In genomic region chr13:45000836-45001227, GRCm38 (mm10) we compare ENCODE assay signal across 8 mouse cellular contexts. TPM values are rescaled to one million over a fixed set of nuclear protein-coding genes. Genes with fewer than 3 reads are reported as not detected.
A peak's percentile ranks its signal among the peaks of the same experiment; 100 is the strongest.
DNase-seq lines count a peak whose midpoint lies in the region; ATAC-seq and TF ChIP-seq lines count a peak whose summit lies in the region.

No protein-coding gene starts in this region.

- H3K27ac ChIP-seq in layer of hippocampus, adult 2 months, result peak overlapping the region; percentile 93; the same call in 1 of the 2 replicates
- no peak overlapping the region for H3K27ac ChIP-seq in bone marrow, adult 2 months (ENCODE audit: control insufficient read depth, insufficient read depth, low read depth, low read length, poor library complexity)
- 0 out of 2 replicates have a peak overlapping the region, but pooled peaks have one; percentile 49 for H3K27ac ChIP-seq in embryonic facial prominence, embryonic 15.5 days (replicated peaks)
- H3K27ac ChIP-seq in limb, embryonic 13.5 days, result 0 out of 2 replicates have a peak overlapping the region, but pooled peaks have one; percentile 33
- 0 out of 2 replicates have a peak overlapping the region, but pooled peaks have one; percentile 57 for H3K27ac ChIP-seq in midbrain, embryonic 13.5 days

- H3K9me3 ChIP-seq in embryonic facial prominence, embryonic 15.5 days (replicated peaks), result no peaks in the 10 kb centered on the region
- no peaks in the 10 kb centered on the region for H3K9me3 ChIP-seq in limb, embryonic 13.5 days
- H3K9me3 ChIP-seq in midbrain, embryonic 13.5 days, result no peaks in the 10 kb centered on the region

- H3K27me3 ChIP-seq in embryonic facial prominence, embryonic 15.5 days, result no peaks in the 10 kb centered on the region
- no peaks in the 10 kb centered on the region for H3K27me3 ChIP-seq in limb, embryonic 13.5 days
- no peaks in the 10 kb centered on the region for H3K27me3 ChIP-seq in midbrain, embryonic 13.5 days

- H3K9ac ChIP-seq in embryonic facial prominence, embryonic 15.5 days, result no peak overlapping the region
- H3K9ac ChIP-seq in limb, embryonic 13.5 days, result peak overlapping the region; percentile 94
- peak overlapping the region; percentile 86; the same call in 1 of the 2 replicates for H3K9ac ChIP-seq in midbrain, embryonic 13.5 days (replicated peaks)

- WGBS in bone marrow, adult 2 months, result 6% methylated on average over 7 of the region's 7 CpGs
- 14% methylated on average over 7 of the region's 7 CpGs for WGBS in embryonic facial prominence, embryonic 15.5 days
- 22% methylated on average over 7 of the region's 7 CpGs for WGBS in limb, embryonic 13.5 days
- WGBS in midbrain, embryonic 13.5 days, result 15% methylated on average over 7 of the region's 7 CpGs

- 0 out of 2 replicates have a peak, but pooled peaks cover 6% of the 10 kb centered on the region for H3K36me3 ChIP-seq in embryonic facial prominence, embryonic 15.5 days
- H3K36me3 ChIP-seq in limb, embryonic 13.5 days, result 0 out of 2 replicates have a peak, but pooled peaks cover 3% of the 10 kb centered on the region
- no peaks in the 10 kb centered on the region for H3K36me3 ChIP-seq in midbrain, embryonic 13.5 days

- no peak for TF ChIP-seq POLR2A in bone marrow, adult 2 months (IDR thresholded peaks at IDR 0.05; ENCODE audit: borderline replicate concordance, control insufficient read depth, low read depth, low read length)

- peak; percentile 21 to 27 for DNase-seq in layer of hippocampus, adult 2 months (ENCODE audit: low spot score in 2 of 2)
- no peak for DNase-seq in layer of hippocampus, postnatal 14 days (ENCODE audit: low spot score in 2 of 2)
- DNase-seq in heart, postnatal 4 days, result peak; percentile 54
- DNase-seq in thymus, postnatal 25 days, result peak; percentile 60

- peak overlapping the region; percentile 68 for H3K4me2 ChIP-seq in embryonic facial prominence, embryonic 15.5 days (replicated peaks)
- H3K4me2 ChIP-seq in limb, embryonic 13.5 days (replicated peaks), result peak overlapping the region; percentile 78
- peak overlapping the region; percentile 84 for H3K4me2 ChIP-seq in midbrain, embryonic 13.5 days (replicated peaks)

- TF ChIP-seq CTCF in layer of hippocampus, adult 2 months (conservative IDR thresholded peaks at IDR 0.05), result peak; percentile 68
- peak; percentile 57; the same call in 1 of the 2 replicates for TF ChIP-seq CTCF in bone marrow, adult 2 months (IDR thresholded peaks at IDR 0.05; ENCODE audit: control insufficient read depth, insufficient read depth, low read length)

- H3K4me3 ChIP-seq in layer of hippocampus, adult 2 months, result peak overlapping the region; percentile 98
- H3K4me3 ChIP-seq in bone marrow, adult 2 months (replicated peaks; ENCODE audit: control insufficient read depth, low read depth, low read length), result peak overlapping the region; percentile 41
- peak overlapping the region; percentile 88 for H3K4me3 ChIP-seq in embryonic facial prominence, embryonic 15.5 days (replicated peaks)
- H3K4me3 ChIP-seq in limb, embryonic 13.5 days, result peak overlapping the region; percentile 85
- H3K4me3 ChIP-seq in midbrain, embryonic 13.5 days (replicated peaks), result peak overlapping the region; percentile 86

- peaks cover 4% of the 10 kb centered on the region; the same call in 1 of the 2 replicates for H3K4me1 ChIP-seq in bone marrow, adult 2 months (ENCODE audit: control insufficient read depth, insufficient read depth, low read length)
- peaks cover 21% of the 10 kb centered on the region for H3K4me1 ChIP-seq in embryonic facial prominence, embryonic 15.5 days
- peaks cover 26% of the 10 kb centered on the region for H3K4me1 ChIP-seq in limb, embryonic 13.5 days
- H3K4me1 ChIP-seq in midbrain, embryonic 13.5 days (replicated peaks), result peaks cover 27% of the 10 kb centered on the region

- no peak for ATAC-seq in embryonic facial prominence, embryonic 15.5 days (ENCODE audit: insufficient number of reproducible peaks, low FRiP score, low TSS enrichment, low read depth)
- ATAC-seq in limb, embryonic 13.5 days (ENCODE audit: low FRiP score, low read depth), result no peak
- no peak for ATAC-seq in midbrain, embryonic 13.5 days

RNA-seq across cellular contexts. Expression of gene Dtnbp1, which starts 1.1 kb away (rescaled TPM):
- 10 to 100 TPM; 71.7 to 80.3 TPM for total RNA-seq in layer of hippocampus, adult 2 months (2021)
- 10 to 100 TPM; 72.4 to 75.9 TPM for total RNA-seq in layer of hippocampus, postnatal 14 days (2021)
- polyA plus RNA-seq in bone marrow, adult 2 months (2011; ENCODE audit: insufficient read depth, insufficient read length, low replicate concordance, missing spikeins), result 12.3 and 27.6 TPM in 2 replicates
- 63.8 and 65.7 TPM in 2 replicates for polyA plus RNA-seq in embryonic facial prominence, embryonic 15.5 days (2015; fragmentation: Nextera tagmentation; extraction: Ambion mirVana)
- total RNA-seq in heart, postnatal 4 days (2021), result 10 to 100 TPM; 74.4 to 76.0 TPM
- 75.8 and 77.2 TPM in 2 replicates for polyA plus RNA-seq in limb, embryonic 13.5 days (2015; fragmentation: Nextera tagmentation; extraction: Ambion mirVana)
- 106 and 109 TPM in 2 replicates for polyA plus RNA-seq in midbrain, embryonic 13.5 days (2015; fragmentation: Nextera tagmentation; extraction: Ambion mirVana)

Comparison
In these comparisons a context has a peak if more than half of its experiments do, and no peak if none do; other contexts are left out.
1. DNase-seq: peak in layer of hippocampus, adult 2 months (2 of 2), heart, postnatal 4 days (single experiment) and thymus, postnatal 25 days (single experiment); none in layer of hippocampus, postnatal 14 days (0 of 2).
2. H3K4me3 ChIP-seq: peak in every context shown above with its lines; median percentile 98 in layer of hippocampus, adult 2 months; 88 in embryonic facial prominence, embryonic 15.5 days; 86 in midbrain, embryonic 13.5 days; 85 in limb, embryonic 13.5 days; 41 in bone marrow, adult 2 months.
3. Peak in every context shown above with its lines, with median percentiles within 50 percentile points of each other: H3K4me2 ChIP-seq.